Mouse (Mus musculus) C2C12 (cell line): ENCODE data around the gene Gm13275.
"Not testable (repeated sequence)": the region's sequence is repeated elsewhere in the genome, so short reads cannot be mapped to it uniquely, and the experiment has no call there.

Experiments used
- CEBPB ChIP-seq: IDR thresholded peaks from one replicate; pipeline ENCODE4 v1.6.1; 2011; ENCODE audit warnings: low read depth, mild to moderate bottlenecking, control low read depth, moderate library complexity
- CTCF ChIP-seq: IDR thresholded peaks from one replicate; pipeline ENCODE4 v1.5.1; 2011; ENCODE audit not compliant: control insufficient read depth, insufficient read depth, insufficient read length
- FOSL1 ChIP-seq: IDR thresholded peaks from one replicate; pipeline ENCODE4 v1.8.0; 2011; ENCODE audit warnings: mild to moderate bottlenecking, low read length; ENCODE audit not compliant: poor library complexity, insufficient read depth, severe bottlenecking
- MAX ChIP-seq: IDR thresholded peaks from one replicate; pipeline ENCODE4 v1.6.1; 2011; ENCODE audit warnings: mild to moderate bottlenecking, control low read depth
- MYOD1 ChIP-seq: IDR thresholded peaks from one replicate; pipeline ENCODE4 v1.6.1; 2011; ENCODE audit warnings: low read depth; ENCODE audit not compliant: control insufficient read depth, insufficient read length
- MYOG ChIP-seq: IDR thresholded peaks from one replicate; pipeline ENCODE4 v1.6.1; 2011; ENCODE audit not compliant: control insufficient read depth, insufficient read length; ENCODE audit errors: extremely low read depth
- USF1 ChIP-seq: IDR thresholded peaks from one replicate; pipeline ENCODE4 v1.6.1; 2011; ENCODE audit warnings: low read depth, mild to moderate bottlenecking, control low read depth, moderate library complexity

DNA sequence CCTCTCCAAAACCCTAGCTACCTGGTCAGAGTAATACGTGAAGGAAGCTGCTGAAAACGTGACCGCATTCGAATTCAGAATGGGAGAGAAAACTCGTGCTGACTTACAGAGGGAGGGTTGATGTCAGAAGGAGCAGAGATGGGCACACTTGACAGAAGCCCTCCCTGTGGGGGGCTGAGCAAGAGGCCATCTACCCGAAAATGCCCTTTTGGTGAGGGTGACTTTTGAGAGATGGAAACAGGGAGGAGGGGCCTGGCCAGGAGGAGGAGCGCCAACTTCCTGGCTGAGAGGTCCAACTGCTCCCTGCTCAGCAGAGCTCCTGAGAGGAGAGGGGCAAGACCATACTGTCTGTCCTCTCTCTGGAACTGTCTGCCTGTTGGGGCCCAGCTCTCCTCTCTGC is 12.5 kb upstream of the Gm13275 start, which contains the start of gene Ifnz:
- not testable (repeated sequence) for TF ChIP-seq CTCF, MAX, USF1, MYOD1, MYOG, CEBPB, FOSL1
